Mouse (Mus musculus) forebrain, embryonic 15.5 days (tissue): Measurements from ENCODE around the gene Metap1. TPM values are rescaled to one million over a fixed set of nuclear protein-coding genes. Genes with fewer than 3 reads are reported as not detected.

Experiments
- ATAC-seq: fragments of 200-750 bp; cut with Nextera tagmentation; replicated peaks from 2 replicates; pipeline ENCODE4 v1.8.0; 2017; ENCODE audit warnings: mild to moderate bottlenecking, moderate TSS enrichment, moderate library complexity
- H3K27ac ChIP-seq: fragments of 300-500 bp; sonication (generic); replicated peaks from 2 replicates; pipeline ENCODE4 v1.5.1; 2015; ENCODE audit warnings: mild to moderate bottlenecking, inconsistent platforms
- H3K27me3 ChIP-seq: fragments of 300-500 bp; sonication (generic); 2 replicates; pipeline ENCODE4 v1.6.1; 2015; ENCODE audit warnings: inconsistent platforms
- H3K36me3 ChIP-seq: fragments of 300-500 bp; sonication (generic); 2 replicates; pipeline ENCODE4 v1.6.1; 2015; ENCODE audit warnings: mild to moderate bottlenecking, inconsistent platforms
- H3K4me1 ChIP-seq: fragments of 300-500 bp; sonication (generic); 2 replicates; pipeline ENCODE4 v1.6.1; 2015; ENCODE audit warnings: inconsistent platforms
- H3K4me2 ChIP-seq: fragments of 300-500 bp; sonication (generic); replicated peaks from 2 replicates; pipeline ENCODE4 v1.6.1; 2015; ENCODE audit warnings: mild to moderate bottlenecking, inconsistent platforms
- H3K4me3 ChIP-seq: fragments of 300-500 bp; sonication (generic); 2 replicates; pipeline ENCODE4 v1.5.1; 2015; ENCODE audit warnings: mild to moderate bottlenecking, inconsistent platforms
- H3K9ac ChIP-seq: fragments of 300-500 bp; sonication (generic); replicated peaks from 2 replicates; pipeline ENCODE4 v1.6.1; 2015; ENCODE audit warnings: mild to moderate bottlenecking, inconsistent platforms
- H3K9me3 ChIP-seq: fragments of 300-500 bp; sonication (generic); 2 replicates; pipeline ENCODE4 v1.6.1; 2016; ENCODE audit warnings: inconsistent platforms
- whole genome bisulfite sequencing: fragments of 180-500 bp; shearing (Covaris S2); methylation state at CpG from one replicate; pipeline ENCODE4 v1.1.7; 2015; ENCODE audit warnings: mixed read lengths; 5-methylcytosine and 5-hydroxymethylcytosine counted together
- polyA plus RNA-seq: library from polyadenylated mRNA; unstranded; fragments of >200 nt; fragmentation: Nextera tagmentation; extraction: Ambion mirVana; gene quantifications from 2 replicates; pipeline ENCODE4 v1.2.1, GENCODE M21; 2015

The Metap1 gene
- polyA plus RNA-seq = 43.3 and 44.8 TPM in 2 replicates

DNA sequence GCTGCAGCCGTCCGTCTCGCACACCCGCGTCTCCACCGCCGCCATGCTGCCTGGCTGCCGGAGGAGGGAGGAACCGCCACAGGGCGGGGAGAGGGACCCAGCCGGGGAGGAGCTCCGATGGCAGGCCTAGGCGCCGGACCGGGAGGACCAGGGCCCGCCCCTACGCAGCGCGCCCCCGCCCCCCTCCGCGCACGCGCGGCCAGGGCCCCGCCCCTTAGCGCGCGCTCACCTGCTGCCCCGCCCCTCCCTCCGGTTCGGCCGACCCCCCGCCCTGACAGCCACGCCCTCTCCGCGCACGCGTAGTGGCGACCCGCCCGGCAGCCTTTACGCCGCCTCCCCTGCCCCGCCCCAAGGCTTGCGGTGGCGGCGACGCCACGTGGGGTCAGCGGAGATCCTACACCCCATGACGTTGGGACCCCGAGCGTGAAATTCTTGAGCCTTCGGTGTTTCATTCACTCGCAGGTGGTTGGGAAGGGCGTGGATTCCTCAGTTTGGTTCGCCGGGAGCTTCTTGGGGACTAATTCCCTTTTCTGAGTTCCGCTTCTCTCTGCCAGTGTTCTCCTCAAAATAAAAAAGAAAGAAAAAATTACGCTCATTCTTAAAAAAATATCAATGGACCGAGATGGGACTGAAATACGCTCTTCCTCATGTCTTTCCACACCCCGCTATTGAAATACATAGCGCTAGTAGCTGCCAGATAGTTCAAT lies at the start of gene Metap1:
Gene Metap1, minus strand, starts transcription at position 189 of the 707 bp plus-strand sequence.
- Histone ChIP-seq H3K4me2 (peak within 1 kb of the TSS; percentile 68), H3K9me3 (no peaks in the 10 kb centered on the region), H3K27me3 (no peaks in the 10 kb centered on the region), H3K4me3 (peak within 1 kb of the TSS; percentile 81), H3K9ac (peak within 1 kb of the TSS; percentile 76), H3K36me3 (peaks cover 13% of the 10 kb centered on the region; the same call in 1 of the 2 replicates), H3K27ac (peak within 1 kb of the TSS; percentile 80), H3K4me1 (peaks cover 14% of the 10 kb centered on the region)
- ATAC-seq = peak; percentile 99
- WGBS = under 1% methylated on average over 63 of the region's 65 CpGs

DNA sequence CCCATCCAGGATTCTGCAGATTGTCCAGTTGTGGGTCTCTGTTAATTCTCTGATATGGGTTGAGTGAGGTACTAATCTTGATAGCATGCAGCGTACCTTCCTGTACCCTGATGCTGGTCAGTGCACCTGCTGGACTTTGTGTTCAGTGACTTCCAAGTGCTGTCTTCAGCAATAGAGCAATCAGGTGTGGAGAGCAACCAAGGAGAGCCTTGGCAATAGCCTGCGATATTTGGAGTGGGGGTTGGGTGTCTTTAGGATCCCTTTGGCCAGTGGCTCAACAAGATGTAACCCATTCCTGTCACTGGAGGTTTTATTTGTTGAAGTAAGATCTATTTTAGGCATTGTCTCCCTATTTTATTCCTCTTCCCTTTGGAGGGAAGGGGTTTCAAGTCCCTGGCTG lies 46.7 kb upstream of the Metap1 start:
- 98% methylated on average over 2 of the region's 2 CpGs for WGBS
- ATAC-seq = no peak
- H3K4me2 ChIP-seq = no peak overlapping the region
- no peak overlapping the region for H3K4me3 ChIP-seq
- no peaks in the 10 kb centered on the region for H3K27me3 ChIP-seq
- H3K4me1 ChIP-seq = peaks cover 5% of the 10 kb centered on the region; the same call in 1 of the 2 replicates
- no peaks in the 10 kb centered on the region for H3K9me3 ChIP-seq
- no peaks in the 10 kb centered on the region for H3K36me3 ChIP-seq
- H3K9ac ChIP-seq = no peak overlapping the region
- no peak overlapping the region for H3K27ac ChIP-seq

DNA sequence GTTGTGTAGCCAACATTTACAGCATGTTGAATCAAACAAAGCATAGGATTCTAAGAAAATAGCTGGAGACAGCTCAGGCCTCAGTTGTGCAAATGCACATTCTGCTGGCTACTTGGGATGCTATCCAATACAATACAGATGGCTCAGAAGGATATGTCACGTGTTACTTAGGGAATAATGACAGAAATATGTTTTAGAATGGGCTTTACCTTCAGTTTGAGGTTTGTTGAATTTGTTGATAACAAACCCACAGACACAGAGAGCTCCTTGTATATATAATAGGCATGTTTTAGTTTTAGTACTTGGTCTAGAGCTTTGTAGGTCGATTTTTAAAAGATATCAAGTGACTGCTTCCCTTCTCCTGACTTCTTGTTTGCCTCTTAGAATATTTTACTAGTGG lies 43.4 kb upstream of the Metap1 start:
- H3K36me3 ChIP-seq = no peaks in the 10 kb centered on the region

DNA sequence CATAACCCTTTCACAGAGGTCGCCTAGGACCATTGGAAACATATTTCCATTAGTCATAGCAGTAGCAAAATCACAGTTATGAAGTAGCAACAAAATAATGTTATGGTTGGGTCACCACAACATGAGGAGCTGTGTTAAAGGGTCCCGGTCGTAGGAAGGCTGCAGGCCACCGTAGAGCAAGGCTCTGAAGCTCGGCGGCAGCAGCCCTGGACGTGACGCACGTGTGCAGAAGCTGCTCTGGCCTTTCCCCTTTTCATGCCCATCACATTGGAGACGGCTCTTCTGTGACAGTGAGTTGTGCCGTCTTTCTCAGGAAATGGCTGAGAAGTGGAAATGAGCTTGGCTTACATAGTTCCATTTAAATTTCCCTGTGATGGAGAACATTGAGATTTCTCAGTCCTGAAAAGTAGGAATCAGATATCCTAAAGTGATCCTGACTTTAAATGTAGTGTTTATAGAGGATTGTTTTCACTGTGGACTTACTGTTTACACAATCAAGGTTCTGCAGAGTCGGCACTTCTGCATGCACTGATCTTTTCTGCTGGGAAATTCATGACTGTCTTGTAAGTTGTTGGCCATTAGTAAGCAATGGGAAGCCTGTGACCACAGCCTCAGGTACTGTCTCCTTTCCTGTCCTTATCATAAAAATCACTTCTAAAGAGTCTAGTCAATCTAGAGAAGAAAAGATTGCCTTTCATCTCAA lies 42.3 kb upstream of the Metap1 start:
- no peaks in the 10 kb centered on the region for H3K27me3 ChIP-seq
- no peak for ATAC-seq
- H3K27ac ChIP-seq = no peak overlapping the region
- WGBS = 76% methylated on average over 12 of the region's 12 CpGs
- H3K36me3 ChIP-seq = no peaks in the 10 kb centered on the region
- no peak overlapping the region for H3K9ac ChIP-seq
- H3K4me3 ChIP-seq = no peak overlapping the region
- H3K4me2 ChIP-seq = no peak overlapping the region
- H3K9me3 ChIP-seq = no peaks in the 10 kb centered on the region
- peaks cover 27% of the 10 kb centered on the region for H3K4me1 ChIP-seq

More for the DNA sequence above, 43.4 kb upstream of the Metap1 start:
- Histone ChIP-seq H3K4me3 (no peak overlapping the region), H3K4me1 (peaks cover 27% of the 10 kb centered on the region), H3K4me2 (no peak overlapping the region), H3K9me3 (no peaks in the 10 kb centered on the region), H3K27ac (no peak overlapping the region), H3K9ac (no peak overlapping the region), H3K27me3 (no peaks in the 10 kb centered on the region)
- WGBS = 69% methylated on average over 2 of the region's 2 CpGs
- no peak for ATAC-seq

DNA sequence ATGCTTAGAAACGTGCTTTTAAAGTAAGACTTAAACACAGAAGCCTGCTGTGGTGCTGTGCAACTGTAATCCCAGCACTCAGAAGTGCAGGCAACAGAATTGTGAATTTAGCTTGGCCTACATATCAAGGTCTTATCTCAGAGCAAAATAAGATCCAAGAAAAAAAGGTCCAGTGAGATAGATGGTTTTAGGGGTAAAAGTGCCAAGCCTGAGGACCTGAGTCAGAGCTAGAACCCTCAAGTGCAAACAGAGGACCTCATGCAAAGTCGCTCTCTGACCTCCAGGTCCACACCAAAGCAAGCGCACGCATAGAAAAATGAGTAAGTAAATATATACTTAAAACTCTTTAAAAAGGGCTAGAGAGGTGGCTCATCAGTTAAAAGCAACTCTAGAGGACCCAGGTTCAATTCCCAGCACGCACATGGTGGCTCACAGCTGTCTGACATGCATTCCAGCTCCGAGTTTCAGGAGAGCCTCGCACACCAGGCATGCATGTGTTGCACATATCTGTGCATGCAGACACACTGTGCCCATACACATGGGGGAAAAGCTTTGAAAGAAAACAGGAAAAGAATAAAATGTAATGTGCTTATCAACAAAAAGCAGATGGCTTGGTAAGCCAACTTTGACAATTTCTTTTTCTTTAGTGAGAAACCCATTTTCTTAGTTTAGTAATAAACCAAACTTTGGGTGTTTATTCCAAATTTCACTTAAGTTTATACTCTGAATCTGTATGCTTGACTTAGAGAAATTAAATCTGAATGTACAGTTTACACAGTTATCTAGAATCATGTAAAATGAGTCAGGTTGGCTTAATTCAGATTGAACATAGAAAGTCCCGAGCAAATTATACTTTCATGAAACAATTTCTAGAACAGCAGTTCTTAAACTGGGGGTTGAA lies 41.5 kb upstream of the Metap1 start:
- peaks cover 35% of the 10 kb centered on the region for H3K4me1 ChIP-seq
- no peaks in the 10 kb centered on the region for H3K36me3 ChIP-seq
- no peak overlapping the region for H3K27ac ChIP-seq
- no peak overlapping the region for H3K4me3 ChIP-seq
- no peaks in the 10 kb centered on the region for H3K9me3 ChIP-seq
- no peaks in the 10 kb centered on the region for H3K27me3 ChIP-seq
- 85% methylated on average over 8 of the region's 8 CpGs for WGBS
- ATAC-seq = no peak
- no peak overlapping the region for H3K9ac ChIP-seq
- H3K4me2 ChIP-seq = no peak overlapping the region

DNA sequence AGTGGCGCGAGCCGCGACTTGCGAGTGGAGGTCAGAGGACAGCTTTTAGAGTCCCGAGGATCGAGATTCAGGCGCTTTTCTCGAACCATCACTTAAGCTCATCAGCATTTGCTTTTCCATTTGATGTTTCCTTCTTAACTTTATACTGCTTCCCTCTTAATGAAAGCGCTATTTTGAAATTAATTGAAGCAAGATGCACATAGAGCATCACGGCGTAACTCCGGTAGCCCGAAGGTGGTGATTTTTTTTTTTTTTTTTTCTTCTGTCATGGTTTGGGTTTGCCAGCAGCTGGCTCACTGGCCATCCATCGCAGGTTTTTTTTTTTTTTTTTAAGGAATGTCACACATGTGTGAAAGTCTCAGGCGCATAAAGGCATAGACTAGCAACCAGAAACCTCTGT lies 39.0 kb upstream of the Metap1 start:
- H3K4me3 ChIP-seq = peak overlapping the region; percentile 72
- peak overlapping the region; percentile 49 for H3K4me2 ChIP-seq
- no peak overlapping the region for H3K27ac ChIP-seq
- H3K4me1 ChIP-seq = peaks cover 35% of the 10 kb centered on the region
- H3K9me3 ChIP-seq = no peaks in the 10 kb centered on the region
- no peaks in the 10 kb centered on the region for H3K27me3 ChIP-seq
- H3K9ac ChIP-seq = peak overlapping the region; percentile 89
- 2% methylated on average over 16 of the region's 16 CpGs for WGBS
- no peak for ATAC-seq
- no peaks in the 10 kb centered on the region for H3K36me3 ChIP-seq

DNA sequence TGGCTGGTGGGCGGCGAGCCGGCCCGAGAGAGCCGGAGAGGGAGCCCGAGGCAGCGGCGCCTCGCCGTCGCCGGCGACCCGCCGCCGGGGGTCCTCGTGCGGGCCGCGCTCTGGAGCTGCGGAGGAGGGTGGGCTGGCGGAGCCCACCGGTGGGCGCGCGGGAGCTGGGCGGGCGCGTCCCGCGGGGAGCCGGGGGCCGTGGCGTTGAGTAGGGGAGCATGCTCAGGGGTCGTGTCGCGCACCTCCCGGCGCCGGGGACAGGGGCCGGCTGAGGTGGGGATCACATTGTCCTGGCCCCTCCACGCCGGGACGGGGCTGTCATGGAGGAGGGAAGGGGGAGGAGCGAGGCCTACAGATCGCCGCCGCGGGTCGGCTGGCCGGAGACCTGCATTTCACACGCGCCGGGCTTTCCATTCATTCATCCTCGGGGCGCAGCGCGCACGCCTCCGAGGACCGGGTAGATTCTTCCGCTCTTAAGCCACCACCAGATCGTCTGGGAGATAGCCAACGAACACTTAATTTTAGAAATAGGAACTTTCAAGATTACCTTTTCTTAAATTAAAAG lies 38.4 kb upstream of the Metap1 start:
- Histone ChIP-seq H3K27me3 (no peaks in the 10 kb centered on the region), H3K4me2 (peak overlapping the region; percentile 49), H3K4me3 (peak overlapping the region; percentile 72), H3K27ac (peak overlapping the region; percentile 97), H3K36me3 (no peaks in the 10 kb centered on the region), H3K4me1 (peaks cover 35% of the 10 kb centered on the region), H3K9me3 (no peaks in the 10 kb centered on the region), H3K9ac (peak overlapping the region; percentile 89)
- under 1% methylated on average over 58 of the region's 64 CpGs for WGBS
- ATAC-seq = peak; percentile 69

DNA sequence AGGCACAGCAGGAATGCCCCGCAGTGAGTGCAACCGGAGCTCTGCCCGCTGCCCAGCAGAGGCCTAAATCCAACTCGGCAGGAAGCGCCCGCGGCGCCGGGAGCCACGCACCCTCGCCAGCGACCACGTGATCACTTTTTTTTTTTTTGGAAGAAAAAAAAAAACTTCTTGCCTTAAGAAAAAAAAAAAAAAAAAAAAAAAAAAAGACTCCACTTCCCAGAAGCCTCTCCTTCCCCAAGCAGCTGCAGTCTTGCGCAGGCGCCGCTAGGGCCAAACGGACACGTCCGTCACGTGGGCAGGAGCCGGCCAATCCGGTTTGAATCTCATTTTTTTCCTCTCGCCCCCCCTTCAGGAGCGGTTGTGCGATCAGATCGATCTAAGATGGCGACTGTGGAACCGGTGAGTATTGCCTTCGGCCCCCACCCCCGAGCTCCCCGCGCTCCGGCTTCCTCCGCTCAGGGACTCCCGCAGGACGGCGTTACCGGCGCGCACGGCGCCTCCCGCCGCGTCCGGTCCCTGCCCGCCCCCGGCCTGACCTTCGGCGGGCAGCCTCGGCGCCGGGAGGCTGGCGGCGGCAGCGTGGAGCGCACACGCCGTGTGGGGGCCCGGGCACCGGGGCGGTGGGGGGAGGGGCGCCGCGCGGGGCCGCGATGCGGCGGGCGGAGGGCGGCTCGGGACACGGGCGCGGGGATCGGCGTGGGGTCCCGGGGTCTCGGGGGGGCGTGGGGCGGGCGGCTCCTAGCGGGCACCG lies 37.8 kb upstream of the Metap1 start:
- WGBS = under 1% methylated on average over 75 of the region's 85 CpGs
- H3K4me3 ChIP-seq = peak overlapping the region; percentile 72
- H3K27ac ChIP-seq = peak overlapping the region; percentile 97
- no peaks in the 10 kb centered on the region for H3K36me3 ChIP-seq
- peak; percentile 95 for ATAC-seq
- H3K4me2 ChIP-seq = peak overlapping the region; percentile 94
- no peaks in the 10 kb centered on the region for H3K9me3 ChIP-seq
- H3K9ac ChIP-seq = peak overlapping the region; percentile 89
- no peaks in the 10 kb centered on the region for H3K27me3 ChIP-seq
- peaks cover 30% of the 10 kb centered on the region for H3K4me1 ChIP-seq

DNA sequence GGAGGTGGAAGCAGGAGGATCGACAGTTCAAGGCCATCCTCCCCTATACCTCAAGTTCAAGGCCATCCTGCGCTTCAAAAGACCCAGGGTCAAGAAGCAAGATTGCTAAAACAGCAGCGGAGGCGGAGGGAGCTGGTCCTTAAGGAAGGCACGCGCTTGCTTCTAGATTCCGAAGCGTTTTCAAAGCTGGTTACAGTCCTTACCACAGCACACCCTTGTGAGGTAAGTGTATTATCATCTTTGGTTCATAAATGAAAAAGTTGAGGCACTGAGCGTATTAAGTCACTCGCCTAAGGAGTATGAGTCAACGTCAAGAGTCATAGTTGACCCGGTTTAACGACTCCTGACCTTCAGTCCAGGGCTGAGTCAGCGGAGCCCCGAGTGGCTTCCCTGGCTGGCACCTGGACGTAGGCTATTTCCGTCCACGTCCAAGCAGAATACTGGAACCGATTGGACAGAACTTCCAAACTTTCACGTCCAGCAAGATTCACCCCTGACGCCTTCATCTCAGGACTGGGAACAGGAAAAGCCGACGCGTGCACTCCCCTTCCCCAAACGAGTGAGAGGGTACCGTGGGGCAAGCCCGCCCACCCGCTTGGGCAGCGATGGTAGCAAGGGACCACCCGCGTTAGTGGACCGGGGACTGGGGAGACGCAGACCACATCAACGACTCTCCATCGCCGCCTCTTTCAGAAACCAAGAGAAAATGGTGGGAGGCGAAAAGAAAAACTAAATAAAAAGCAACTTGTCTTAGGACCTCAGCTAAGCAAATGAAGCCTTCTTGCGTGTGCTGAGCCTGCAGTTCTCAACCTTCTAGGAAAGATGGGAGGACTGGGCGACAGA lies 37.0 kb upstream of the Metap1 start, which contains the start of gene Eif4e:
Gene Eif4e, plus strand, starts transcription at position 107 of the 843 bp plus-strand sequence.
- Histone ChIP-seq H3K9ac (peak within 1 kb of the TSS; percentile 55), H3K27me3 (no peaks in the 10 kb centered on the region), H3K27ac (peak within 1 kb of the TSS; percentile 70), H3K36me3 (no peaks in the 10 kb centered on the region), H3K4me2 (peak within 1 kb of the TSS; percentile 94), H3K4me1 (peaks cover 30% of the 10 kb centered on the region), H3K4me3 (peak within 1 kb of the TSS; percentile 72), H3K9me3 (no peaks in the 10 kb centered on the region)
- ATAC-seq = peak; percentile 51
- WGBS = 2% methylated on average over 39 of the region's 39 CpGs

DNA sequence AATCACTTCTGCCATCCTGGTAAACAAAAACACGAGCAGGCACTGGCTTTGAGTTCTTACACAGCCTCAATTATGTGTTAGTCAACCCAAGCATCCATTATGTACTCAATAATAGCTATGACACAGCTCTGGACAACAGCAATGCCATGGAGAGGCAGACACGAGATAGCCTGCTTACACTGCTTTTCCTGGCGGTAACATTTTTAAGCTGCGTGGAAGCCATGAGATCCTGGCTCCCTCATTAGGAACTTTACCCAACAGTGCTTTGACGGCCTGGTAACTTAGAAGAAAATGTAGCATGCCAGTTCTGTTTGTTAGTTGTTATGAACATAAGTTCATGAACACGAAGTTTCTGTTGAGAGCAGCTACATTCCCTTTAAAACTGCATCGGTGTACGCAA lies 36.2 kb upstream of the Metap1 start:
- no peak overlapping the region; the same call in 1 of the 2 replicates for H3K4me3 ChIP-seq
- ATAC-seq = no peak
- H3K36me3 ChIP-seq = no peaks in the 10 kb centered on the region

More for the DNA sequence above, 36.2 kb upstream of the Metap1 start:
- 44% methylated on average over 8 of the region's 8 CpGs for WGBS
- Histone ChIP-seq H3K4me1 (peaks cover 26% of the 10 kb centered on the region), H3K27me3 (no peaks in the 10 kb centered on the region), H3K4me2 (no peak overlapping the region), H3K27ac (no peak overlapping the region), H3K9me3 (no peaks in the 10 kb centered on the region), H3K9ac (no peak overlapping the region)
